Mouse (Mus musculus) bone marrow macrophage, adult 2 months (primary cell): Measurements from ENCODE around the gene Med13l.

Experiments used
- CTCF ChIP-seq: IDR thresholded peaks from 2 replicates; pipeline ENCODE4 v1.5.1; 2012; ENCODE audit warnings: low read depth, mild to moderate bottlenecking, low read length, moderate library complexity
- POLR2A ChIP-seq: IDR thresholded peaks from 2 replicates; pipeline ENCODE4 v1.6.1; 2012; ENCODE audit warnings: mild to moderate bottlenecking, low read depth, low read length, borderline replicate concordance

DNA sequence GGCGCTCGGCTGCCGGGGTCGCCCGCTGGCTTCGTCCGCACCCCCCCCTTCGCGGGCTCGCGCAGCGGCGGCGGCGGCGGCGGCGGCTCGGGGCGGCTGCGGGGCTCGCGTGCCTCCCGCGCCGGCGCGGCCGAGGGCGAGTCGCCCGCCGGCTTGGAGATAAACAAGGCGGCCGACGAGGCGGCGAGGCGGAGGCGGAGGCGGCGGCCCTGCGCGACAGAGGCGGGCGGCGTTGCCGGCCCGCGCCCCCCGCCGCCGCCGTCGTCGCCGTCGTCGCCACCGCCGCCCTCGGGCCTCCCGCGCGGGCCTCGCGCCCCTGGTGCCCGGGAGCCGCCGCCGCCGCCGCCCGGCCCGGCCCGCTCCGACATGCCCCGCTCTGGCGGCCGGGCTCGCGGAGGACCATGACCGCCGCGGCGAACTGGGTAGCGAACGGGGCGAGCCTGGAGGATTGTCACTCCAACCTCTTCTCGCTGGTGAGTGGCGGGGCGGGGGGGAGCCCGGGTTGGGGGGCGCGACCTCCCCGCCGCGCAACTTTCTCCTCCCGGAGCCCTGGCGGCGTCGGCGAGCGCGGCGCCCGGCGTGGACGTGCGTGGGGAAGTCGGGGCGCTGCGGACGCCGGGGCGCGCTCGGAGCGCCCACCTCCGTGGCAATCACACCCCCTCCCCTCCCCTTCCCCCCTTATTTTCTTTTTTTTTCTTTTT is at the start of gene Med13l:
- no peak for TF ChIP-seq POLR2A
- TF ChIP-seq CTCF: no peak
